Mouse (Mus musculus) embryo, embryonic 10 days (tissue): ENCODE measurements around the gene Eya2.
A peak's percentile ranks its signal among the peaks of the same experiment; 100 is the strongest.

Experiments
- DNase-seq: peaks from one replicate; pipeline ENCODE4 v3.0.0-alpha.2; 2015; ENCODE audit warnings: low spot score

Gene Eya2

GRCm38 (mm10) chr2:165818985-165819948 lies 224.4 kb downstream of the Eya2 start:
- DNase-seq: peak; percentile 83

- no peak for DNase-seq
These were observed 225.2 kb downstream of the Eya2 start for GRCm38 (mm10) chr2:165820073-165820472.

GRCm38 (mm10) chr2:165820504-165821095 lies 225.8 kb downstream of the Eya2 start:
- no peak for DNase-seq
